Mouse (Mus musculus) midbrain, postnatal 0 days (tissue): ENCODE data around the gene Plxdc2. TPM values are rescaled to one million over a fixed set of nuclear protein-coding genes. Genes with fewer than 3 reads are reported as not detected.

Experiments
- ATAC-seq: fragments of 200-750 bp; cut with Nextera tagmentation; 2 replicates; pipeline ENCODE4 v1.8.0; 2017; ENCODE audit warnings: moderate number of reproducible peaks, mild to moderate bottlenecking, moderate TSS enrichment, moderate library complexity; ENCODE audit not compliant: low FRiP score
- DNase-seq: peaks from one replicate; pipeline ENCODE4 v3.0.0-alpha.2; 2015; ENCODE audit warnings: low spot score
- H3K27ac ChIP-seq: fragments of 300-500 bp; sonication (generic); 2 replicates; pipeline ENCODE4 v1.5.1; 2014; ENCODE audit warnings: low read depth, mild to moderate bottlenecking, low read length, mixed read lengths
- H3K27me3 ChIP-seq: fragments of 300-500 bp; sonication (generic); 2 replicates; pipeline ENCODE4 v1.6.1; 2014; ENCODE audit warnings: low read length, control low read depth, mixed read lengths; ENCODE audit not compliant: insufficient read depth
- H3K36me3 ChIP-seq: fragments of 300-500 bp; sonication (generic); 2 replicates; pipeline ENCODE4 v1.6.1; 2014; ENCODE audit warnings: low read length, control low read depth, mixed read lengths; ENCODE audit not compliant: insufficient read depth
- H3K4me1 ChIP-seq: fragments of 300-500 bp; sonication (generic); 2 replicates; pipeline ENCODE4 v1.6.1; 2014; ENCODE audit warnings: mild to moderate bottlenecking, control low read depth, antibody characterized with exemption, low read length, mixed read lengths; ENCODE audit not compliant: insufficient read depth
- H3K4me2 ChIP-seq: fragments of 300-500 bp; sonication (generic); 2 replicates; pipeline ENCODE4 v1.6.1; 2014; ENCODE audit warnings: low read depth, mild to moderate bottlenecking, low read length, mixed read lengths; ENCODE audit not compliant: poor library complexity, severe bottlenecking
- H3K4me3 ChIP-seq: fragments of 300-500 bp; sonication (generic); 2 replicates; pipeline ENCODE4 v1.5.1; 2014; ENCODE audit warnings: low read depth, mild to moderate bottlenecking, low read length, moderate library complexity
- H3K9ac ChIP-seq: fragments of 300-500 bp; sonication (generic); replicated peaks from 2 replicates; pipeline ENCODE4 v1.6.1; 2014; ENCODE audit warnings: mild to moderate bottlenecking, low read length, moderate library complexity, mixed read lengths; ENCODE audit not compliant: poor library complexity, severe bottlenecking
- H3K9me3 ChIP-seq: fragments of 300-500 bp; sonication (generic); 2 replicates; pipeline ENCODE4 v1.6.1; 2016; ENCODE audit warnings: low read length, control low read depth
- CTCF ChIP-seq: IDR thresholded peaks from 2 replicates; pipeline ENCODE4 v1.5.1; 2016; ENCODE audit warnings: antibody characterized with exemption, mild to moderate bottlenecking
- WGBS: fragments of 180-500 bp; shearing (Covaris S2); extraction: QIAGEN DNeasy Blood & Tissue Kit; methylation state at CpG from one replicate; pipeline ENCODE4 v1.1.7; 2014; 5-methylcytosine and 5-hydroxymethylcytosine counted together
- polyA plus RNA-seq: library from polyadenylated mRNA; unstranded; fragments of >200 nt; fragmentation: Nextera tagmentation; extraction: Ambion mirVana; gene quantifications from 2 replicates; pipeline ENCODE4 v1.2.1, GENCODE M21; 2015
- total RNA-seq: library from RNA; depleted of rRNA; stranded (reverse); fragments of >200 nt; gene quantifications from 2 replicates; pipeline ENCODE4 v1.2.3, GENCODE M21; 2014

The Plxdc2 gene
- total and polyA plus RNA-seq, 2 experiments from 2014 or later: 29.0 TPM

DNA sequence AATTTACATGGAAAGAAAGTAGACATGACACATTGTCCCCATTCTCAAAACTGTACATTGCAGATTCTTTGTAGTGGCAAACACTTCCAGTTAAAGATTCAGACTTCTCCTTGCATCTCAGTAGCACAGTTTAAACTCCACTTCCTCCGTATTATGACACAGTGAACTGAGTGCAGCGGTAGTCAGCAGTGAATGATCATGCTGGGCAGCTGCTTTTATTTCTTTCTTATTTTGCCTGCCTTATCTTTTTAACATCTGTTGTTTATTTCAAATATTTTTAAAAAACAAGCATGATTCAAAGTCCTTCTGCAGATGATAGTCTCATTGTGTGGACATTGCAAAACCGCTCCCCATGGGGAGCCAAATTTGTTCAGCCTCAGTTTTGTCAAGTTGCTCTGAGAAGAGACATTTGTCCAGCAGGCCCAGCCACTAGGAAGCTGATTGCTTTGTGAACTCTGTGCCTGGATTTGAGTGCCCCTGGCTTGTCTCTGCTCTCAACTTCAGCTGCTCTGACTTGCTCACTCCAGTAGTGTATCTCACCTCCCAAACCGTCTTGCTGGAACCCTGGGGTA, 9.8 kb downstream of the Plxdc2 start:
- 60% methylated on average over 4 of the region's 4 CpGs for WGBS
- DNase-seq (no peak), ATAC-seq (no peak)
- no peak overlapping the region for H3K27ac ChIP-seq
- H3K27me3 ChIP-seq: no peaks in the 10 kb centered on the region
- H3K4me3 ChIP-seq: no peak overlapping the region
- no peaks in the 10 kb centered on the region for H3K9me3 ChIP-seq
- no peaks in the 10 kb centered on the region; the same call in 1 of the 2 replicates for H3K4me1 ChIP-seq
- TF ChIP-seq CTCF: no peak
- H3K9ac ChIP-seq: no peak overlapping the region
- no peaks in the 10 kb centered on the region for H3K36me3 ChIP-seq
- H3K4me2 ChIP-seq: no peak overlapping the region

DNA sequence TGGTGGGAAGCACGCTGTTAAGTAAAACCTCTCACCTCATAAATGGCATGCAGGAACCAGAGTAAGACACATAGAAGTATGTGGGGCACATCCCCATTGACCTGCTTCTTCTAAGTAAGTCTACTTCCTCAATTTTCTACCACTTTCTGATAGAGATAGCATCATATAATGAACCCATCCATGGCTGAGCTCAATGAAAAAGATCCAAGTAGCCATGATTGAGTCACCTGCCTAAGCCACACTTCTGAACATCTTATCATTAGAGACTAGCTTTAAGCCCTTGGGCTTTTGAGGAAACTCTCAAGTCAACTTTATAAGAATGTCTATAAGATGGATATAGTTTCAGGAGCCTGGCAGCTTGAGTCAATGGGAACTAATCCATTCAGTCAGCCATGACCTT, 14.3 kb downstream of the Plxdc2 start:
- H3K36me3 ChIP-seq: no peaks in the 10 kb centered on the region
- ATAC-seq (no peak), DNase-seq (no peak)
- TF ChIP-seq CTCF: no peak
- 93% methylated on average over 1 of the region's 1 CpGs for WGBS
- H3K9me3 ChIP-seq: no peaks in the 10 kb centered on the region
- H3K9ac ChIP-seq: no peak overlapping the region
- H3K4me1 ChIP-seq: no peaks in the 10 kb centered on the region
- no peaks in the 10 kb centered on the region for H3K27me3 ChIP-seq
- H3K27ac ChIP-seq: no peak overlapping the region
- H3K4me3 ChIP-seq: no peak overlapping the region
- no peak overlapping the region for H3K4me2 ChIP-seq

GRCm38 (mm10) chr2:16374288-16374687, 18.2 kb downstream of the Plxdc2 start:
- Histone ChIP-seq H3K27ac (no peak overlapping the region), H3K4me1 (no peaks in the 10 kb centered on the region), H3K4me2 (no peak overlapping the region), H3K27me3 (no peaks in the 10 kb centered on the region), H3K36me3 (no peaks in the 10 kb centered on the region), H3K4me3 (no peak overlapping the region), H3K9ac (no peak overlapping the region), H3K9me3 (no peaks in the 10 kb centered on the region)
- no peak for DNase-seq
- no peak for ATAC-seq
- no peak for TF ChIP-seq CTCF

DNA sequence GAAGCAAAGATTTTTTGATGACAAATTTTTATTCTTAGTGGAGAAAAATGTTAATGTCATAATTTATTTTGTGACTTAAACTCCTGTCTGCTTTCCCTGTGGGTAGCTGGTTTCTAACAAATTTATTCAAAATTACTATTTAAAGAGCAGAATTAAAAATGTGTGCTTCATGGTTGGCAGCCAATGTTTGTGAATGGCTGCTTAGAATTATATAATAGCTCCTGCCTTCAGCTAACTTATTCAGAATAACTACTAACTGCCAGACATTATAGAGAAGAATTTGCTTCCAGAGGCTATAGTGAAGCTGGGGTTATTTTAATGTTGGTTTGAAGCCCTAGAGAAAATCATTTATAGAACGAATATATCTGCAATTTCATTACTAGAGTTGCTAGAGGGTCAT, 30.1 kb downstream of the Plxdc2 start:
- no peak for DNase-seq
- H3K27ac ChIP-seq: no peak overlapping the region
- H3K4me2 ChIP-seq: no peak overlapping the region
- no peaks in the 10 kb centered on the region for H3K9me3 ChIP-seq
- H3K4me1 ChIP-seq: no peaks in the 10 kb centered on the region
- no peaks in the 10 kb centered on the region for H3K36me3 ChIP-seq
- no peak overlapping the region for H3K9ac ChIP-seq
- H3K4me3 ChIP-seq: no peak overlapping the region
- TF ChIP-seq CTCF: no peak
- WGBS: 71% methylated on average over 1 of the region's 1 CpGs
- no peak for ATAC-seq
- H3K27me3 ChIP-seq: no peaks in the 10 kb centered on the region

DNA sequence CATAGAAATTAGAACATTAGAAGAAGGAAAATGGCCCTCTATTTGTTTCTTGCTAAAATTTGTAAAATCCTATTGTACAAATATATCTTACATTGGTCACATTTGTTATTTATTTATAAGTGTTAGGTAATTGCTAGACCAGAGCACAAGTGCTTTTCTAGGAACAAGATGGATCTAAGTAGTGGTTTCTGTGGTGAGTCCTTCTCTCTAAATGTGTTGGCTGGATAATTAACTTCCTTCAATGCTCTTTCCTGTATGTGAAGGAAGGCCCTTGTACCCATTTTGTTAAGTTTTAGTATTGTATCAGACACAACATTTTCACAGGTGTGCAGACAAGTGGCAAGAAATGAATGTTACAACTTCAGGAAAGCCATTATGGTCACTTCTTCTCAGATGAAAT, 30.6 kb downstream of the Plxdc2 start:
- Histone ChIP-seq H3K4me3 (no peak overlapping the region), H3K36me3 (no peaks in the 10 kb centered on the region), H3K9ac (no peak overlapping the region), H3K27me3 (no peaks in the 10 kb centered on the region), H3K4me1 (no peaks in the 10 kb centered on the region), H3K4me2 (no peak overlapping the region), H3K9me3 (no peaks in the 10 kb centered on the region), H3K27ac (no peak overlapping the region)
- no peak for TF ChIP-seq CTCF
- no peak for DNase-seq
- ATAC-seq: no peak

DNA sequence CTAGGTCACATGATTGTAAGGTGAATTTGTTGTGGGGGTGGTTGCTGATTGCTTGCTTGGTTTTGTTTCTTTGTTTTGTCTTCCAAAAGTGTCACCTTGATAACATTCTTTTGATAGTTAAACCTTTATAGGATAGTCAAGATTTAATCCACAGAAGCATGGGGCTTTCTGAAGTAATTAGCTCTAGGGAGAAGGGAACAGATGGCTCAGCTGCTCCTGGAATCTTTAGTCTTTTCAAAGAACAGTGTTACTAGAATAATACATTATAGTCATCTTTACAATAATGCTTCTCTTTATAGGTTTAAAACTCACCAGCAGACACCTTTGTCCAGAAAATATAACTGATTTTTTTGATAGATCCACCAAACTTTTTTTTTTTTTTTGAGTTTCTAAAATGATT, 31.7 kb downstream of the Plxdc2 start:
- Histone ChIP-seq H3K4me1 (no peaks in the 10 kb centered on the region), H3K9ac (no peak overlapping the region), H3K4me3 (no peak overlapping the region), H3K27me3 (no peaks in the 10 kb centered on the region), H3K36me3 (no peaks in the 10 kb centered on the region), H3K27ac (no peak overlapping the region), H3K9me3 (no peaks in the 10 kb centered on the region), H3K4me2 (no peak overlapping the region)
- ATAC-seq (no peak), DNase-seq (no peak)
- TF ChIP-seq CTCF: no peak

GRCm38 (mm10) chr2:16397501-16397900, 41.4 kb downstream of the Plxdc2 start:
- H3K36me3 ChIP-seq: no peaks in the 10 kb centered on the region
- no peaks in the 10 kb centered on the region for H3K4me1 ChIP-seq
- H3K4me3 ChIP-seq: no peak overlapping the region
- ATAC-seq (no peak), DNase-seq (no peak)
- H3K9ac ChIP-seq: no peak overlapping the region
- no peaks in the 10 kb centered on the region for H3K9me3 ChIP-seq
- H3K27ac ChIP-seq: no peak overlapping the region
- H3K27me3 ChIP-seq: no peaks in the 10 kb centered on the region
- 86% methylated on average over 3 of the region's 3 CpGs for WGBS
- no peak overlapping the region for H3K4me2 ChIP-seq
- no peak for TF ChIP-seq CTCF
